Mouse (Mus musculus): ENCODE measurements around the gene Krt81.

Krt81 gene

DNA sequence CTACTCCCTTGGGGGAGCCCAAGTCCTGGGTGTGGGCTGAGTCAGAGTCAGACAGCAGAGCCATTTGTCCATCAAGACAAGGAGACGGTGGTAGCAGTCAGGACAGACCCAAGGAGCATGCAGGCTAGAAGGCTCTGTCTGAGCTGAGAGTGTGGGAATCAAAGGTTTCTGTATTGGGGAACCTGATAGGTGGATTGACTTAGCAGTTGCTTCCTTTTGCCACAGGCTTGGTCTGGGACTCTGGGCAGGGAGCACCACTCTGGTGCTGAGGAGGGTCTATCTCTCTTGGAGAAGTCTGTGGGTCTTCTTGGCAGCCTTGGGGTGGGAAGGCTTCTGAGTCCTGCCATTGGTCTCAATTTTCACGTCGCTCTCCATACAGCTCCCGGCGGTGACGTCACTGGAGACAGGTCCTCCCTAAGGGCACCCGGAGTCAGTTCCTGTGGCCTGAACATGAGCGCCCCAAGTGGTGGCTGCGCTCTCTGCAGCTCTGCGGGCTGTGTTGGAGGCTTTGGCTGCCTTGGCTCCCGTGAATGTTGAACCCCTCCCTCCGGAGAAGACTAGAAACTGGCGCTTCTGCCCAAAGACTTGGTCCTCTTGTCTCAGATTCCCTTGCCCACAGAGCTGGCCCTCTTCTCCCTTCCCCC lies 10.3 kb downstream of the Krt81 start:
- DNase-seq (ENCODE audit: low spot score) = peak; percentile 50

DNA sequence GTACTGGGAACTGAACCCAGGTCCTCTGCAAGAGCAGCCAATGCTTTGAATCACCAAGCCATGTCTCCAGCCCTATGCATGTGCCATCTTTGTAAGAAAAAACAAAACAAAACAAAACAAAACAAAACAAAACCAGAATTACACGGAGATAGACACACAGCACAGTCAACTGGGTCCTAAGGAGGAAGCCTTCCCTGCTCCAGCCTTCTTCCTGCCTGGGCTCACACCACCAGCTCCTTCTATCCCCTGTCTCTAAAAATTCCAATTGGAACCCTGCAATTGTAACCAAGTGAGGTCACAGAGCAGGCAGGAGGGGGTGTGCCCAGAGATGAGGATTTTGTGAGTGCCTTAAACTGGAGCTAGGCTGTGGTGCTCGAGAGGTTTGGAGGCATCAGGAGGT lies 16.1 kb downstream of the Krt81 start, which contains the start of gene Krt88:
Gene Krt88 (plus strand): TSS at position 301 of the 400 bp plus-strand sequence.
- no peak for DNase-seq (ENCODE audit: low spot score)

DNA sequence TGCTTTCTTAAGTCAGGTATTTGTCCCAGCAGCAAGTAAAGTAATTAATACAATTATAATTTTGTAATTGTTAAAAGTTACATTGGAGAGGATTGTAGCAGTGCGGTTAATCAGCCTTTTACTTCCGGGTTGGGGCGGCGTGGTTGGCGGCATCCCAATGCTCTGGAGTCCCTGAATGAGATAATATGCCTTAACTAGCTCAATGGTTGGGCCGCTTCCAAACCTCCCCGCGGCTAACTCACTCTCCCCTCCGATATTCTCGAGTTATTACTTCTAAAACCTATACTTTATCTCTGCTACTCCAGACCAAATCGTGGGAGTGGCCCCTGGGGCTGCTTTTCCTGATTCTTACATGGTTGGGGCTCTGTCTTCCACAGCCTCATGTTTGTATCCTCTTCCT lies 17.0 kb downstream of the Krt81 start:
- DNase-seq (ENCODE audit: low spot score) = no peak

DNA sequence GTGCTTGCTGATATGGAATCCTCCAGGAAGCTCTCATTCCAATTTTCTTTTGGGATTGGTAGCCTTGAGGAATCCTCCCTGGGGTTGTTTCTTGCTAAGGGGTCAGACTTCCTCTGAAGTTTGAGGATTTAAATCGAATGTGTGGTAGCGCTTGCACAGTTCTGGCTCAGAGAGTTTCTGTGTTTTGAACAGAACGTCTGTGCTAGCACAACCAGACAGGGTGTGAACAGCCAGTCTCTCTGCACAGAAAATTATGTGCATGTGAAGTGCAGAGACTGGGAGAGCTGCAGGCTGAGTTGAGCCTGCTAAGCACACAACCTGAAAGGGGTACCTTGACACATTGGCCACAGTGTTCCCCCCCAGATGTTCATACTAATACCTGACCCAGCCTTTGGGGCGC lies 22.7 kb downstream of the Krt81 start:
- no peak for DNase-seq (ENCODE audit: low spot score)

DNA sequence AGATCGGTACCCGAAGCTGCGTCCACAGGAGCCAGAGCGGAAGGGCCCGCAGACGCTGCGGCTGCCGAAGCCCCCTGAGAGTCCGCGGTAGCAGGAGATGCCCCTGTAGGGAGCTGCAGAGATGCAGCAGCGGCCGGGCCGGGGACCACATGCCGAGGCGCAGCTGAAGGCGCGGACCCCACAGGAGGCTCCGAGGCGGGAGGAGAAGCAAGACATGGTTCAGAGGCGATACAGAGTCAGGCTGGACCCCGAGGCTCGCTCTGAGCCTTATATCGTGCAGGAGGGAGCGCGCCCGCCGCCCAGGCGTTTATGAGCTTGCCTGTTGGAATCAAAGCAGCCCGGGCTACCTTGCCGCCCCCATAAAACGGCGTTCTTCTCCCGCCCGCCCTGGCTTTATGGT lies 25.0 kb downstream of the Krt81 start, which contains the start of gene Krt87:
Gene Krt87 (minus strand): TSS at position 250 of the 400 bp plus-strand sequence.
- no peak for DNase-seq (ENCODE audit: low spot score)

DNA sequence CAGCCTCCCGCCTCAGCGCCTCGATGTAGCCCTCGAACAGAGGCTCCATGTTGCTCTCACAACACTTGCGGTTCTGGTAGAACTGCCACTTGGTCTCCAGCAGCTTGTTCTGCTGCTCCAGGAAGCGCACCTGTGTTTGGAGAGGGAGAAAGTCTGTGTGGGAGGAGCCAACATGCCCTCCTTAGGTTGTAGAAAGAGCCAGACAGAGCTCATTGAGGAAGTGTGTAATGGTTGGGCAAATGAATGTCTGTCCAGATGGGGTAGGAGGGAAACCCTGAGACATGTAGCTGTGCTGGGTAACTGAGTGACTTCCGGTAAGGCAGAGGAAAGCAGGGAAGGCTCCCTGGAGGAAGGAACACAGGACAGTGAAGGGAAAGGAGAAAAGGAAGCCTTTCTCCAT lies 26.9 kb downstream of the Krt81 start:
- no peak for DNase-seq (ENCODE audit: low spot score)

DNA sequence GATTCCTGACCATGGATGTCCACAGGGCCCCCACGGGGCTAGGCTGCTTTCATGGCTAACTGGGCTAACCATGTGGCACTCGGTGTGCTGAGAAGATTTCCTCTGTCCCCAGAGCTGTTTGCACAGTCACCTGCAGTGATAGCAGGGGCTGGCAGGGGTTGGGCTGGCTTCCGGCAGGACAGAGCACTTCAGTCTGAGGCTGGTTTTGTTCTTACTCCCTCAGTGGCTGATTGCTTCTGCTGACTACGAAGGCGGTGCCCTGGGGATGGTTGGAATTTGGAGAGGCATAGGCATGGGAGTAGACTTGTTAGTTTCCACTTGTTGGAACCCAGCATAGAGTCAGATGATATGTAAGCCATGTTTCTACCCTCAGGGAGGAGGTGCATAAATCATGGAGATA lies 38.6 kb downstream of the Krt81 start:
- no peak for DNase-seq (ENCODE audit: low spot score)

DNA sequence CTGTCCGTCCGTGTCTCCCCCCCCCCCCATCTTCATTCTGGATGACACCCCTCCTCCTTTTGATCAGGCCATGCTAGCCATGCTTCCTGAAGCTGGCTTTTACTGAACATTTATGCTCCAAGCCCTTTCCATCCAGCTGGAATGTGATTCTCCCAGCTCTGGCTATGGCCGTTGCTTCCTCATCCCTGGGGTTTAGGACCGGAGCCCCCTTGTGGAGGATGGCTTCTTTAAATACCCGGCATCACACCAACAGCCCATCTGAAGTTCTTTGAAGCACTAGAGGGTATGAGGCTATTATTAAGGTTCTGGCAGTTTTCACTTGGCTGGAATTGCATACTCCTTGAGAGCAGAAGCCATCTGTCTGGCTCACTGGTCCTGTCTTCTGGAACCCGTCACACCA lies 42.6 kb downstream of the Krt81 start:
- no peak for DNase-seq (ENCODE audit: low spot score)

DNA sequence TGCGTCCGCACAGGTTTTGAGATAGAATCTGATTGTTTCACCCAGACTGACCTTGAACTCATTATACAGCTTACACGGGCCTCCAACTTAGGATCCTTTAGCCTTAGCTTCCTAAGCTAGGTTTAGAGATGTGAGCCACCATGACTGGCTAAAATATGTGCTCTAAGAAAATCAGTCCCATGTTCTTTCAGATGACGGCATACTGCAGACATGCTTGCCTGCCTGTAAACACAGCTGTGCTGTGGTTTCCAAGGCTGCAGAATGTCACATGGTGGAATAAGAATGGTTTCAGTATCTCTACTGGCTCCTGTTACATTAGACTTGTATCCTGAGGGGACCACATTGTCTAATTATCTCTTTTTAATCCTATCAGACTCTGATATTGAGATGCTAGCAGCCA lies 44.6 kb downstream of the Krt81 start:
- no peak for DNase-seq (ENCODE audit: low spot score)

DNA sequence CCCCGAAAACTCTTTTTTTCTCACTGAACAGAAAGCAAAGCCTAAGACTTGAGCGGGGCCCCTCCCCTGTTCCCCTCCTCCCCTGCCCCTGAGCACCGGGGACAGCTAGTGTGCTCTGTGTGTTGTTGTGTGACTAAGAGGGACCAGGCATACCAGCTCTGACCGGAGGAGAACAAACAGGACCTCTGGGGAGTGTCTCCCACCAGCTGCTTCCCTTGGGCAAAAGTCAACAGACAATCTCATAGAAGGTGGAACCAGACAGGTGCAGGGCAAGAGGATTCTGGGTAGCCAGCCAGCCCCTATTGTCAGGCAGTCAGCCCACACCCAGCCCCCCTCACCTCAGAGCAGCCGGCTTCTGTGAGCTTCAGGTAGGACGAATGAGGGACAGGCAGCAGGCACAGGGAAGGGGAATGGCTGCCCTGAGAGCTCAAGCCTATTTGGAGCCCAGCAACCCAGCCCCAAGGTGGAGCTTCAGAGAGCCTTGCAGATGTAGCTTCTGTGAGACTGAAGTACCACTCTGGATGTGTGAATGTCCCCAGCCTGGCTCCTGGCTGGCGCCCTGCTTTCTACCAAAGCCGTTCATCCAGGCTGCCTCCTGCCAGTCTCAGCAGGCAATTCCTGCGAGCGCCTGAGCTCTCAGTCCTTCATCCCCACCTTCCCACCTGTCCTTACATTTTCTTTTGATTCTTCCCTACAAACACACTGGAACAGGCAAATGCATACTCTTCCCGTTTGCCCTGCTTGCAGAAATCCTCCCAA lies 48.6 kb downstream of the Krt81 start:
- DNase-seq (ENCODE audit: low spot score) = no peak

DNA sequence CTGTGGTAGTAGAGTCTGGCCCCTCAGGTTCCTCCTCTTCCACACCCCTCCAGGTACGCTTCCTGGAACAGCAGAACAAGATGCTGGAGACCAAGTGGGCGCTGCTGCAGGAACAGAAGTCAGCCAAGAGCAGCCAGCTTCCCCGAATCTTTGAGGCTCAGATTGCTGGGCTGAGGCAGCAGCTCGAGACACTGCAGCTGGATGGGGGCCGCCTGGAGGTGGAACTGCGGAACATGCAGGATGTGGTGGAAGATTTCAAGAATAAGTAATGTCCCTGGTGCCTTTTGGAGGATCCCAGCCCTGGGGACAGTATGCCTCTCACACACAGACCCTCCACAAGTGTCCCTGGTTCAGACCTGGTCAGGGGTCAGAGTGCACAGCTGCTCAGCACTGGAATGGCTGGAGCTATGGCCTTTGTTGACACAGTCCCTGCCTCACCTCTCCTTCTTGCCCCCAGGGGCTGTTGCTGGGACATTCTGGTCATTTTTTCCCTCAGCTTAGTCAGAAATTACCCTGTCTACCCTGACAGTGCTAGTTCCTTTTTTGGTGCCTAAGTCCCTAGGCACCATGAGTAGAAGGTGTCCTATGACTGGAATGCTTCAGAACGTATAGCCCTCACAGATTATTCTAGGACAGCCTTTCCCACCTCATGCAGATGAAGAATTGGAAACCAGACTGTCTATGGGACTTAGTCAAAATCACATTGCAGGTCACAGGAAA lies 49.5 kb downstream of the Krt81 start:
- DNase-seq (ENCODE audit: low spot score) = no peak

DNA sequence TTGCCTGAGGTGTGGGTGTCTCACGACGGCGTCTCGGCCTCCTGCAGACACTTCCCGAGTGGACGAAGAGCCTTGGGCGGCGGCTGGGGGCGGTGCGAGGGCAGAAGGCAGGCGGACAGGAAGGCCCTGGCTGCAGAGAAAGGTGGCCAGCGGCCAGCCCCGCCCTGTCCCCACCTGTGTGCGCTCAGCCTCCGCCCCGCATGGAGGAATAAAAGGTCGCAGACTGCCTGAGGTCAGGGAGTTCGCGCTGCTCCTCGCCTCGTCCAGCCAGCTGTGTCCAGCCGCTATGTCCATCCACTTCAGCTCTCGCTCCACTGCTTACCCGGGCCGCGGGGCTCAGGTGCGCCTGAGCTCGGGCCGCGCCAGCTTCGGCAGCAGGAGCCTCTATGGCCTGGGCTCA lies 51.4 kb downstream of the Krt81 start:
- DNase-seq (ENCODE audit: low spot score) = no peak

DNA sequence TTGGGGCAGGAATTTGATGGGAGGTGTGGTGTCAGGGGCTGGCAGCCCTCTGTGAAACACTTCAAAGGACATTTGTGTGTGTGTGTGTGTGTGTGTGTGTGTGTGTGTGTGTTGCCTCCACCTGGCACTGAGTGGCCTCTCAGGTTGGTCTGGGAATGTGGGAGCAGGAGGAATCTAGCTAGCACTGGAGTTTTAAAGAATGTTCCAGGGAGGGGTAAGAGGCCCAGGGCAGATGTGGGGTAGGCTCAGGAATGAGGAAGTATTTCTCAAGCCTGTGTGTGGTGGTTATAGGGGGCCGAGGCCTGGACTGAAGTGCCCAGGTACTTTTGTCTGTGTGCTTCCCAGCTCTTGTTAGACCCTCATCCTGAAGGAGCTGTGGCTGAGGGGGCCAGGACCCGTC lies 52.8 kb downstream of the Krt81 start, which contains the start of gene Krt7:
Gene Krt7 (plus strand): TSS at position 269 of the 400 bp plus-strand sequence.
- no peak for DNase-seq (ENCODE audit: low spot score)
